Mouse (Mus musculus) hindbrain, embryonic 11.5 days (tissue): ENCODE measurements at regions not wholly inside any gene's neighbourhood (a gene's known extent, or its start where the extent isn't known, plus 50 kb on each side); places are given as distances from the start of the nearest gene placed in this dataset.

Experiments used
- ATAC-seq: fragments of 200-750 bp; cut with Nextera tagmentation; 2 replicates; pipeline ENCODE4 v1.8.0; 2017; ENCODE audit warnings: mild to moderate bottlenecking, moderate TSS enrichment, moderate library complexity; ENCODE audit not compliant: low FRiP score
- DNase-seq: peaks from one replicate; pipeline ENCODE4 v3.0.0-alpha.2; 2015; ENCODE audit warnings: low spot score
- H3K27ac ChIP-seq: fragments of 300-500 bp; sonication (generic); 2 replicates; pipeline ENCODE4 v1.5.1; 2014; ENCODE audit warnings: mild to moderate bottlenecking, low read depth, low read length
- H3K27me3 ChIP-seq: fragments of 300-500 bp; sonication (generic); 2 replicates; pipeline ENCODE4 v1.6.1; 2014; ENCODE audit warnings: mild to moderate bottlenecking, low read length, moderate library complexity, mixed read lengths; ENCODE audit not compliant: control insufficient read depth, insufficient read depth
- H3K36me3 ChIP-seq: fragments of 300-500 bp; sonication (generic); 2 replicates; pipeline ENCODE4 v1.6.1; 2014; ENCODE audit warnings: mild to moderate bottlenecking, low read length, moderate library complexity, mixed read lengths; ENCODE audit not compliant: control insufficient read depth, insufficient read depth
- H3K4me1 ChIP-seq: fragments of 300-500 bp; sonication (generic); replicated peaks from 2 replicates; pipeline ENCODE4 v1.6.1; 2014; ENCODE audit warnings: low read length, mixed read lengths; ENCODE audit not compliant: control insufficient read depth, insufficient read depth
- H3K4me2 ChIP-seq: fragments of 300-500 bp; sonication (generic); replicated peaks from 2 replicates; pipeline ENCODE4 v1.6.1; 2014; ENCODE audit warnings: mild to moderate bottlenecking, low read depth, low read length
- H3K4me3 ChIP-seq: fragments of 300-500 bp; sonication (generic); 2 replicates; pipeline ENCODE4 v1.5.1; 2014; ENCODE audit warnings: low read depth, low read length
- H3K9ac ChIP-seq: fragments of 300-500 bp; sonication (generic); 2 replicates; pipeline ENCODE4 v1.6.1; 2014; ENCODE audit warnings: low read depth, low read length
- H3K9me3 ChIP-seq: fragments of 300-500 bp; sonication (generic); 2 replicates; pipeline ENCODE4 v1.6.1; 2016; ENCODE audit warnings: low read length; ENCODE audit not compliant: control insufficient read depth
- WGBS: fragments of 180-500 bp; shearing (Covaris S2); extraction: QIAGEN DNeasy Blood & Tissue Kit; methylation state at CpG from one replicate; pipeline ENCODE4 v1.1.7; 2014; 5-methylcytosine and 5-hydroxymethylcytosine counted together

GRCm38 (mm10) chr1:61316261-61316660 lies 322.4 kb upstream of the Pard3b start:
- no peak for ATAC-seq
- Histone ChIP-seq H3K4me2 (no peak overlapping the region), H3K9ac (no peak overlapping the region), H3K4me3 (no peak overlapping the region), H3K27ac (no peak overlapping the region), H3K36me3 (no peaks in the 10 kb centered on the region), H3K27me3 (no peaks in the 10 kb centered on the region), H3K4me1 (no peaks in the 10 kb centered on the region), H3K9me3 (no peaks in the 10 kb centered on the region)
- no peak for DNase-seq
- 92% methylated on average over 4 of the region's 4 CpGs for WGBS

- Histone ChIP-seq H3K9me3 (no peaks in the 10 kb centered on the region), H3K4me2 (no peak overlapping the region), H3K36me3 (no peaks in the 10 kb centered on the region), H3K9ac (no peak overlapping the region), H3K4me1 (no peaks in the 10 kb centered on the region), H3K27me3 (no peaks in the 10 kb centered on the region), H3K27ac (no peak overlapping the region), H3K4me3 (no peak overlapping the region)
- no peak for DNase-seq
- ATAC-seq: no peak
- 83% methylated on average over 2 of the region's 2 CpGs for WGBS
These were observed 321.9 kb upstream of the Pard3b start for GRCm38 (mm10) chr1:61316736-61317135.

GRCm38 (mm10) chr1:61318042-61318441 lies 320.6 kb upstream of the Pard3b start:
- H3K9me3 ChIP-seq: no peaks in the 10 kb centered on the region
- ATAC-seq (no peak), DNase-seq (no peak)
- H3K36me3 ChIP-seq: no peaks in the 10 kb centered on the region
- H3K4me3 ChIP-seq: no peak overlapping the region
- 84% methylated on average over 1 of the region's 1 CpGs for WGBS
- H3K9ac ChIP-seq: no peak overlapping the region
- no peak overlapping the region for H3K4me2 ChIP-seq
- no peak overlapping the region for H3K27ac ChIP-seq
- H3K4me1 ChIP-seq: no peaks in the 10 kb centered on the region
- no peaks in the 10 kb centered on the region for H3K27me3 ChIP-seq

- no peaks in the 10 kb centered on the region for H3K27me3 ChIP-seq
- 75% methylated on average over 6 of the region's 6 CpGs for WGBS
- no peak overlapping the region for H3K27ac ChIP-seq
- no peak overlapping the region for H3K9ac ChIP-seq
- no peaks in the 10 kb centered on the region for H3K36me3 ChIP-seq
- ATAC-seq: no peak
- H3K9me3 ChIP-seq: no peaks in the 10 kb centered on the region
- no peak overlapping the region for H3K4me2 ChIP-seq
- DNase-seq: no peak
- no peak overlapping the region for H3K4me3 ChIP-seq
- no peaks in the 10 kb centered on the region for H3K4me1 ChIP-seq
These were observed 317.0 kb upstream of the Pard3b start for GRCm38 (mm10) chr1:61321513-61322145.

GRCm38 (mm10) chr1:61331456-61331855 lies 307.2 kb upstream of the Pard3b start:
- DNase-seq (no peak), ATAC-seq (no peak)
- Histone ChIP-seq H3K27ac (no peak overlapping the region), H3K4me3 (no peak overlapping the region), H3K9me3 (no peaks in the 10 kb centered on the region), H3K36me3 (no peaks in the 10 kb centered on the region), H3K9ac (no peak overlapping the region), H3K4me2 (no peak overlapping the region), H3K4me1 (no peaks in the 10 kb centered on the region), H3K27me3 (no peaks in the 10 kb centered on the region)
- WGBS: 86% methylated on average over 2 of the region's 2 CpGs

GRCm38 (mm10) chr1:61331906-61332305 lies 306.7 kb upstream of the Pard3b start:
- DNase-seq: no peak
- Histone ChIP-seq H3K9me3 (no peaks in the 10 kb centered on the region), H3K9ac (no peak overlapping the region), H3K4me2 (no peak overlapping the region), H3K36me3 (no peaks in the 10 kb centered on the region), H3K27ac (no peak overlapping the region), H3K27me3 (no peaks in the 10 kb centered on the region), H3K4me1 (no peaks in the 10 kb centered on the region), H3K4me3 (no peak overlapping the region)
- ATAC-seq: no peak
- 73% methylated on average over 3 of the region's 3 CpGs for WGBS

- DNase-seq (no peak), ATAC-seq (no peak)
- Histone ChIP-seq H3K9me3 (no peaks in the 10 kb centered on the region), H3K27me3 (no peaks in the 10 kb centered on the region), H3K9ac (no peak overlapping the region), H3K4me1 (no peaks in the 10 kb centered on the region), H3K4me3 (no peak overlapping the region), H3K36me3 (no peaks in the 10 kb centered on the region), H3K4me2 (no peak overlapping the region), H3K27ac (no peak overlapping the region)
- 84% methylated on average over 2 of the region's 2 CpGs for WGBS
These were observed 302.3 kb upstream of the Pard3b start for GRCm38 (mm10) chr1:61336367-61336766.

GRCm38 (mm10) chr1:61352921-61353320 lies 285.7 kb upstream of the Pard3b start:
- H3K27me3 ChIP-seq: no peaks in the 10 kb centered on the region
- H3K36me3 ChIP-seq: no peaks in the 10 kb centered on the region
- no peak overlapping the region for H3K4me2 ChIP-seq
- WGBS: 84% methylated on average over 1 of the region's 1 CpGs
- H3K9me3 ChIP-seq: no peaks in the 10 kb centered on the region
- no peak for ATAC-seq
- DNase-seq: no peak
- no peak overlapping the region for H3K9ac ChIP-seq
- no peak overlapping the region for H3K27ac ChIP-seq
- H3K4me1 ChIP-seq: no peaks in the 10 kb centered on the region
- H3K4me3 ChIP-seq: no peak overlapping the region

- Histone ChIP-seq H3K9me3 (no peaks in the 10 kb centered on the region), H3K9ac (no peak overlapping the region), H3K4me3 (no peak overlapping the region), H3K27ac (no peak overlapping the region), H3K27me3 (no peaks in the 10 kb centered on the region), H3K4me1 (no peaks in the 10 kb centered on the region), H3K36me3 (no peaks in the 10 kb centered on the region), H3K4me2 (no peak overlapping the region)
- no peak for ATAC-seq
- WGBS: 13% methylated on average over 3 of the region's 3 CpGs
- no peak for DNase-seq
These were observed 285.1 kb upstream of the Pard3b start for GRCm38 (mm10) chr1:61353481-61353880.
